Mouse (Mus musculus) Patski (cell line): ENCODE data around the gene Ttll11. TPM values are rescaled to one million over a fixed set of nuclear protein-coding genes. Genes with fewer than 3 reads are reported as not detected.

Experiments
- ATAC-seq: fragments of 100-300 bp; one replicate; pipeline ENCODE4 v1.8.0; 2021
- CTCF ChIA-PET: fragments of 350-600 bp; sonication (Branson Sonifier 250); formaldehyde crosslinking; loops from one replicate; lab custom pipeline; 2022; ENCODE audit warnings: inconsistent platforms; lab: Charles Lee
- POLR2A ChIA-PET: fragments of 350-600 bp; sonication (Branson Sonifier 250); formaldehyde crosslinking; loops from one replicate; lab custom pipeline; 2022; ENCODE audit warnings: antibody characterized with exemption, inconsistent platforms; lab: Charles Lee
- DNase-seq: peaks from one replicate; pipeline ENCODE4 v3.0.0-alpha.2; 2011; ENCODE audit warnings: low read depth, low spot score
- H3K27me3 ChIP-seq: fragments of 371-371 bp; one replicate; pipeline ENCODE4 v1.5.1; 2021
- CTCF ChIP-seq: fragments of 100-300 bp; IDR thresholded peaks from one replicate; pipeline ENCODE4 v1.5.1; 2021
- in situ Hi-C: fragments of 300-500 bp; cut with MboI; formaldehyde crosslinking; loops from 3 replicates; pipeline ENCODE4 v1.11.1; 2018; ENCODE audit warnings: low pct_unique_long_range_greater_than_20kb, mixed read lengths
- polyA plus RNA-seq: library from polyadenylated mRNA; unstranded; gene quantifications from one replicate; pipeline ENCODE4 v1.2.3, GENCODE M21; 2021

Ttll11 gene
- polyA plus RNA-seq, 1 experiment from 2014 or later: 2.4 TPM

- CTCF ChIA-PET: no interaction called here
- TF ChIP-seq CTCF: no peak
- in situ Hi-C loops: no loop called here
- POLR2A ChIA-PET: no interaction called here
- DNase-seq (no peak), ATAC-seq (no peak)
- no peaks in the 10 kb centered on the region for H3K27me3 ChIP-seq
Measured at GRCm38 (mm10) chr2:35756467-35756866, 223.2 kb downstream of the Ttll11 start.

- DNase-seq (no peak), ATAC-seq (no peak)
- no peaks in the 10 kb centered on the region for H3K27me3 ChIP-seq
- ChIA-PET CTCF (no interaction called here), POLR2A (no interaction called here)
- no peak for TF ChIP-seq CTCF
- in situ Hi-C loops: no loop called here
Measured at GRCm38 (mm10) chr2:35751781-35752505, 227.8 kb downstream of the Ttll11 start.

GRCm38 (mm10) chr2:35750533-35751141 is 229.1 kb downstream of the Ttll11 start:
- DNase-seq: no peak
- H3K27me3 ChIP-seq: no peaks in the 10 kb centered on the region
- no peak for TF ChIP-seq CTCF
- ChIA-PET POLR2A (no interaction called here), CTCF (no interaction called here)
- in situ Hi-C loops: no loop called here
- no peak for ATAC-seq

GRCm38 (mm10) chr2:35747371-35748035 is 232.2 kb downstream of the Ttll11 start:
- ChIA-PET CTCF (no interaction called here), POLR2A (no interaction called here)
- ATAC-seq (no peak), DNase-seq (no peak)
- H3K27me3 ChIP-seq: no peaks in the 10 kb centered on the region
- TF ChIP-seq CTCF: no peak
- in situ Hi-C loops: no loop called here

- in situ Hi-C loops: no loop called here
- no peak for DNase-seq
- no peak for ATAC-seq
- ChIA-PET CTCF (interaction anchor here (0.9 kb wide), 1 partner anchor 13 kb away, joined by 3 read pairs; no protein-coding TSS in a partner anchor), POLR2A (no interaction called here)
- no peak for TF ChIP-seq CTCF
- no peaks in the 10 kb centered on the region for H3K27me3 ChIP-seq
Measured at GRCm38 (mm10) chr2:35746638-35747037, 233.1 kb downstream of the Ttll11 start.

GRCm38 (mm10) chr2:35745876-35746275 is 233.8 kb downstream of the Ttll11 start:
- CTCF ChIA-PET: interaction anchor here (0.9 to 1.2 kb wide), 3 partner anchors 12 to 55 kb away, joined by 3 read pairs; no protein-coding TSS in a partner anchor
- H3K27me3 ChIP-seq: no peaks in the 10 kb centered on the region
- POLR2A ChIA-PET: no interaction called here
- in situ Hi-C loops: no loop called here
- TF ChIP-seq CTCF: no peak
- ATAC-seq (no peak), DNase-seq (no peak)

GRCm38 (mm10) chr2:35739669-35740254 is 240.0 kb downstream of the Ttll11 start:
- DNase-seq: no peak
- TF ChIP-seq CTCF: no peak
- ChIA-PET CTCF (interaction anchor here (1.7 kb wide), 1 partner anchor 21 kb away, joined by 4 read pairs; no protein-coding TSS in a partner anchor), POLR2A (no interaction called here)
- in situ Hi-C loops: loop anchor here (10.0 kb wide), 1 partner anchor 195 kb away; no protein-coding TSS in a partner anchor
- H3K27me3 ChIP-seq: no peaks in the 10 kb centered on the region
- no peak for ATAC-seq

- TF ChIP-seq CTCF: no peak
- ChIA-PET CTCF (interaction anchor here (1.0 kb wide), 1 partner anchor 82 kb away, joined by 3 read pairs; no protein-coding TSS in a partner anchor), POLR2A (no interaction called here)
- no peaks in the 10 kb centered on the region for H3K27me3 ChIP-seq
- ATAC-seq (no peak), DNase-seq (no peak)
- in situ Hi-C loops: loop anchor here (10.0 kb wide), 1 partner anchor 193 kb away; no protein-coding TSS in a partner anchor
Measured at GRCm38 (mm10) chr2:35737467-35738027, 242.2 kb downstream of the Ttll11 start.

GRCm38 (mm10) chr2:35736061-35736460 is 243.7 kb downstream of the Ttll11 start:
- in situ Hi-C loops: loop anchor here (10.0 kb wide), 1 partner anchor 191 kb away; no protein-coding TSS in a partner anchor
- TF ChIP-seq CTCF: no peak
- ChIA-PET CTCF (interaction anchor here (3.1 kb wide), 1 partner anchor 12 kb away, joined by 8 read pairs; no protein-coding TSS in a partner anchor), POLR2A (no interaction called here)
- DNase-seq (no peak), ATAC-seq (no peak)
- H3K27me3 ChIP-seq: no peaks in the 10 kb centered on the region

- no peak for TF ChIP-seq CTCF
- no peak for DNase-seq
- ChIA-PET POLR2A (interaction anchor here (0.5 kb wide), 1 partner anchor 33 kb away, joined by 6 read pairs; no protein-coding TSS in a partner anchor), CTCF (interaction anchor here (1.4 to 3.1 kb wide), 2 partner anchors 11 to 77 kb away, joined by 3 to 8 read pairs; no protein-coding TSS in a partner anchor)
- in situ Hi-C loops: loop anchor here (10.0 kb wide), 1 partner anchor 190 kb away; no protein-coding TSS in a partner anchor
- no peak for ATAC-seq
- no peaks in the 10 kb centered on the region for H3K27me3 ChIP-seq
Measured at GRCm38 (mm10) chr2:35735001-35735400, 244.7 kb downstream of the Ttll11 start.
